Mouse (Mus musculus) small intestine, adult 2 months (tissue): Measurements from ENCODE around the gene Tspyl2.

Source experiments
- CTCF ChIP-seq: fragments of 200-500 bp; IDR thresholded peaks from 2 replicates; pipeline ENCODE4 v1.5.1; 2012; ENCODE audit warnings: low read depth, mild to moderate bottlenecking, control low read depth, inconsistent platforms, low read length, moderate library complexity, mixed read lengths; ENCODE audit not compliant: insufficient replicate concordance, insufficient read length; ENCODE audit errors: extremely low read depth
- POLR2A ChIP-seq: fragments of 200-500 bp; IDR thresholded peaks from 2 replicates; pipeline ENCODE4 v1.6.1; 2012; ENCODE audit warnings: low read depth, mild to moderate bottlenecking, control low read depth, inconsistent platforms, low read length, moderate library complexity

GRCm38 (mm10) chrX:152366418-152366817 is 24.2 kb upstream of the Tspyl2 start:
- TF ChIP-seq CTCF (no peak), POLR2A (no peak)
